Mouse (Mus musculus): Measurements from ENCODE around the gene Tkfc.

DNA sequence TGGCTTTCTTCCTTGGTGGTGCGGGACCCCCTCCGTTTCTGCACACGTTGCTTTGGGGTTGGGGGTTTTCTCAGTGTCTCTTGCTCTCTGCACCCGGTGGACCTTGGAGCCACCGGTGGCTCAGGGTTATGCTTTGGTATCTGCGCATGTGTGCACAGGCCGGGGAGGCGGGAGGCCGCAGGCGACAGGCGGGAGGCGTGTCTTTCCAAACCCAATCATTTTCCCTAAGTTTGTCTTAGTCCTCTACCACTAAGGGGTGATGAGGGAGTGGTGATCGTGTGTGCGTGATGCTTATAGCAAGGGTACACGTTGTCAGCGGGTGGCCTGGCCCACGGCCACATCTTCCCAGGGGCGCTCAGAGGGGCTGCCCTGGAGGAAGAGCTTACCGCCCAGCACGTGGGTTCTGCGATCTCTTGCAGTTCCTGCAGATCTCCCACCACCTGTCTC, 29.4 kb upstream of the Tkfc start:
- TF ChIP-seq CTCF (IDR thresholded peaks at IDR 0.05; ENCODE audit: control insufficient read depth, insufficient read depth, low read length): no peak
- TF ChIP-seq POLR2A (IDR thresholded peaks at IDR 0.05; ENCODE audit: borderline replicate concordance, control insufficient read depth, low read depth, low read length): no peak

Data from bone marrow, adult 2 months (tissue).